Mouse (Mus musculus): Measurements from ENCODE around the gene G3bp2. TPM values are rescaled to one million over a fixed set of nuclear protein-coding genes. Genes with fewer than 3 reads are reported as not detected.
A peak's percentile ranks its signal among the peaks of the same experiment; 100 is the strongest.

The G3bp2 gene
- total and polyA plus RNA-seq, 3 experiments = 14.6 to 61.2 (median 57.0) TPM

GRCm38 (mm10) chr5:92097779-92098178 is 14.3 kb upstream of the G3bp2 start:
- Histone ChIP-seq H3K79me2 (replicated peaks; ENCODE audit: control insufficient read depth, insufficient read depth, low read length) (no peaks in the 10 kb centered on the region), H3K36me3 (ENCODE audit: control insufficient read depth, insufficient read depth, low read length) (no peaks in the 10 kb centered on the region), H3K27ac (no peak overlapping the region), H3K27me3 (ENCODE audit: control insufficient read depth, insufficient read depth, low read length) (no peaks in the 10 kb centered on the region), H3K9ac (ENCODE audit: low read depth, low read length) (no peak overlapping the region), H3K4me1 (ENCODE audit: control insufficient read depth, insufficient read depth, low read length) (peaks cover 2% of the 10 kb centered on the region; the same call in 1 of the 2 replicates), H3K4me3 (no peak overlapping the region)
- 88% methylated on average over 4 of the region's 4 CpGs for WGBS
- intact Hi-C loops (cut with DNase I) = no loop called here
- no peak for DNase-seq
- no peak for TF ChIP-seq POLR2A (IDR thresholded peaks at IDR 0.05; ENCODE audit: insufficient read depth, low read depth, low read length)
- TF ChIP-seq CTCF (IDR thresholded peaks at IDR 0.05) = no peak
- no peak for TF ChIP-seq EP300 (IDR thresholded peaks at IDR 0.05; ENCODE audit: insufficient read depth, low read depth, low read length)

GRCm38 (mm10) chr5:92096786-92097185 is 13.3 kb upstream of the G3bp2 start:
- Histone ChIP-seq H3K4me3 (no peak overlapping the region), H3K27ac (no peak overlapping the region), H3K9ac (ENCODE audit: low read depth, low read length) (no peak overlapping the region), H3K4me1 (ENCODE audit: control insufficient read depth, insufficient read depth, low read length) (no peaks in the 10 kb centered on the region), H3K79me2 (replicated peaks; ENCODE audit: control insufficient read depth, insufficient read depth, low read length) (no peaks in the 10 kb centered on the region), H3K36me3 (ENCODE audit: control insufficient read depth, insufficient read depth, low read length) (no peaks in the 10 kb centered on the region), H3K27me3 (ENCODE audit: control insufficient read depth, insufficient read depth, low read length) (no peaks in the 10 kb centered on the region)
- WGBS = 71% methylated on average over 6 of the region's 6 CpGs
- intact Hi-C loops (cut with DNase I) = no loop called here
- peak in 1 of 2 experiments; percentile 26 for DNase-seq
- TF ChIP-seq EP300 (IDR thresholded peaks at IDR 0.05; ENCODE audit: insufficient read depth, low read depth, low read length) (no peak), CTCF (IDR thresholded peaks at IDR 0.05) (no peak), POLR2A (IDR thresholded peaks at IDR 0.05; ENCODE audit: insufficient read depth, low read depth, low read length) (no peak)

GRCm38 (mm10) chr5:92094062-92094415 is 10.5 kb upstream of the G3bp2 start:
- H3K79me2 ChIP-seq (replicated peaks; ENCODE audit: control insufficient read depth, insufficient read depth, low read length) = no peaks in the 10 kb centered on the region
- no peak overlapping the region; the same call in 1 of the 2 replicates for H3K4me3 ChIP-seq
- H3K27me3 ChIP-seq (ENCODE audit: control insufficient read depth, insufficient read depth, low read length) = no peaks in the 10 kb centered on the region
- intact Hi-C loops (cut with DNase I) = no loop called here
- no peak for DNase-seq
- H3K36me3 ChIP-seq (ENCODE audit: control insufficient read depth, insufficient read depth, low read length) = no peaks in the 10 kb centered on the region
- H3K27ac ChIP-seq = peak overlapping the region; percentile 41
- H3K4me1 ChIP-seq (ENCODE audit: control insufficient read depth, insufficient read depth, low read length) = no peaks in the 10 kb centered on the region
- WGBS = 81% methylated on average over 3 of the region's 3 CpGs
- H3K9ac ChIP-seq (ENCODE audit: low read depth, low read length) = no peak overlapping the region
- no peak for TF ChIP-seq POLR2A (IDR thresholded peaks at IDR 0.05; ENCODE audit: insufficient read depth, low read depth, low read length)
- no peak for TF ChIP-seq CTCF (IDR thresholded peaks at IDR 0.05)
- TF ChIP-seq EP300 (IDR thresholded peaks at IDR 0.05; ENCODE audit: insufficient read depth, low read depth, low read length) = no peak

- no peaks in the 10 kb centered on the region for H3K4me1 ChIP-seq (ENCODE audit: control insufficient read depth, insufficient read depth, low read length)
- intact Hi-C loops (cut with DNase I) = no loop called here
- H3K36me3 ChIP-seq (ENCODE audit: control insufficient read depth, insufficient read depth, low read length) = no peaks in the 10 kb centered on the region
- H3K79me2 ChIP-seq (replicated peaks; ENCODE audit: control insufficient read depth, insufficient read depth, low read length) = no peaks in the 10 kb centered on the region
- 62% methylated on average over 15 of the region's 15 CpGs for WGBS
- H3K27ac ChIP-seq = peak overlapping the region; percentile 41
- H3K27me3 ChIP-seq (ENCODE audit: control insufficient read depth, insufficient read depth, low read length) = no peaks in the 10 kb centered on the region
- H3K9ac ChIP-seq (ENCODE audit: low read depth, low read length) = no peak overlapping the region
- no peak for TF ChIP-seq CTCF (IDR thresholded peaks at IDR 0.05)
- TF ChIP-seq POLR2A (IDR thresholded peaks at IDR 0.05; ENCODE audit: insufficient read depth, low read depth, low read length) = no peak
- no peak for TF ChIP-seq EP300 (IDR thresholded peaks at IDR 0.05; ENCODE audit: insufficient read depth, low read depth, low read length)
- peak in 1 of 2 experiments; percentile 32 for DNase-seq
- H3K4me3 ChIP-seq = no peak overlapping the region; the same call in 1 of the 2 replicates
These were observed 9.9 kb upstream of the G3bp2 start for GRCm38 (mm10) chr5:92093263-92094061.

- Histone ChIP-seq H3K27ac (no peak overlapping the region), H3K9ac (ENCODE audit: low read depth, low read length) (no peak overlapping the region), H3K4me1 (ENCODE audit: control insufficient read depth, insufficient read depth, low read length) (no peaks in the 10 kb centered on the region), H3K27me3 (ENCODE audit: control insufficient read depth, insufficient read depth, low read length) (no peaks in the 10 kb centered on the region), H3K4me3 (no peak overlapping the region), H3K79me2 (replicated peaks; ENCODE audit: control insufficient read depth, insufficient read depth, low read length) (peaks cover 6% of the 10 kb centered on the region), H3K36me3 (ENCODE audit: control insufficient read depth, insufficient read depth, low read length) (peaks cover 2% of the 10 kb centered on the region; the same call in 1 of the 2 replicates)
- TF ChIP-seq CTCF (IDR thresholded peaks at IDR 0.05) (no peak), POLR2A (IDR thresholded peaks at IDR 0.05; ENCODE audit: insufficient read depth, low read depth, low read length) (no peak), EP300 (IDR thresholded peaks at IDR 0.05; ENCODE audit: insufficient read depth, low read depth, low read length) (no peak)
- DNase-seq = no peak
- intact Hi-C loops (cut with DNase I) = no loop called here
- WGBS = 89% methylated on average over 4 of the region's 4 CpGs
These were observed 4.0 kb upstream of the G3bp2 start for GRCm38 (mm10) chr5:92087469-92087868.

- Histone ChIP-seq H3K4me1 (ENCODE audit: control insufficient read depth, insufficient read depth, low read length) (peaks cover 6% of the 10 kb centered on the region), H3K27ac (no peak overlapping the region), H3K36me3 (ENCODE audit: control insufficient read depth, insufficient read depth, low read length) (peaks cover 2% of the 10 kb centered on the region; the same call in 1 of the 2 replicates), H3K4me3 (no peak overlapping the region), H3K9ac (ENCODE audit: low read depth, low read length) (no peak overlapping the region), H3K79me2 (replicated peaks; ENCODE audit: control insufficient read depth, insufficient read depth, low read length) (peaks cover 7% of the 10 kb centered on the region), H3K27me3 (ENCODE audit: control insufficient read depth, insufficient read depth, low read length) (no peaks in the 10 kb centered on the region)
- WGBS = 86% methylated on average over 7 of the region's 7 CpGs
- TF ChIP-seq EP300 (IDR thresholded peaks at IDR 0.05; ENCODE audit: insufficient read depth, low read depth, low read length) = no peak
- no peak for TF ChIP-seq POLR2A (IDR thresholded peaks at IDR 0.05; ENCODE audit: insufficient read depth, low read depth, low read length)
- TF ChIP-seq CTCF (IDR thresholded peaks at IDR 0.05) = no peak
- intact Hi-C loops (cut with DNase I) = no loop called here
- DNase-seq = no peak
These were observed 2.5 kb upstream of the G3bp2 start for GRCm38 (mm10) chr5:92085821-92086550.

All from heart, adult 2 months (tissue).